In the genomic region with DNA sequence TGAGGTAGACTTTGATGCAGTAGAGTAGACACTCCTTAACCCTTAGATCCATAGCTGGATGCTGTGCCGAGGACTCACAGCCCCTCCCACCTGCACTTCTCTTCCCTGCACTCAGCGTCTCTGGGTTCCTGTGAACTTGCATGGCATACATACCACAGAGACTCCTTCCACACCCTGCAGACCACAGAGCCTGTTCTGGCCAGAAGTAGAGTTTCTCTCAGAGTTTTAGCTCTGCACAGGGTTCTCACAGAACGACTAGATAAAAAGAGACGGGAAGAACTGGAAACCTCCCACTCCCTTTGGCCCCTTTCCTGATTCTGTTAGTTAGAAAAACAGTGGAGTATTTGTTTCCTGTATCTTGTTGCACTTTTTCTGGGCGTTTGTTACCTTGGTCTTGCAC, we compare ENCODE assay signal across 15 mouse cellular contexts. TPM values are rescaled to one million over a fixed set of nuclear protein-coding genes. Genes with fewer than 3 reads are reported as not detected.
DNase-seq lines count a peak whose midpoint lies in the region; ATAC-seq and TF ChIP-seq lines count a peak whose summit lies in the region.
"Had no signal": no experiment of that assay in that cellular context is flagged by ENCODE, and none has a peak within 500 bp of the region (broad histone marks: within the 10 kb centered on the region; RNA-seq: fewer than 3 reads in every experiment).

No protein-coding gene starts in this region.

- no peaks in the 10 kb centered on the region for H3K9me3 ChIP-seq in kidney, postnatal 0 days (replicated peaks; ENCODE audit: low read length)
- H3K9me3 ChIP-seq in heart, postnatal 0 days (replicated peaks; ENCODE audit: control insufficient read depth, low read length): no peaks in the 10 kb centered on the region
- H3K9me3 ChIP-seq in hindbrain, embryonic 12.5 days (replicated peaks): no peaks in the 10 kb centered on the region
- H3K9me3 ChIP-seq: hindbrain, embryonic 13.5 days; stomach, embryonic 15.5 days had no signal

- H3K36me3 ChIP-seq in kidney, postnatal 0 days (ENCODE audit: insufficient read depth, low read length): no peaks in the 10 kb centered on the region
- no peaks in the 10 kb centered on the region for H3K36me3 ChIP-seq in heart, postnatal 0 days (replicated peaks; ENCODE audit: control insufficient read depth, insufficient read depth, low read length)
- H3K36me3 ChIP-seq in hindbrain, embryonic 12.5 days: 0 out of 2 replicates have a peak, but pooled peaks cover 4% of the 10 kb centered on the region
- H3K36me3 ChIP-seq: hindbrain, embryonic 13.5 days; stomach, embryonic 15.5 days had no signal

- 11% methylated on average over 5 of the region's 5 CpGs for WGBS in kidney, postnatal 0 days
- WGBS in heart, postnatal 0 days: 18% methylated on average over 5 of the region's 5 CpGs
- 69% methylated on average over 5 of the region's 5 CpGs for WGBS in hindbrain, embryonic 12.5 days

- no peak for TF ChIP-seq EP300 in heart, postnatal 0 days (IDR thresholded peaks at IDR 0.05; ENCODE audit: low read depth)

- H3K4me2 ChIP-seq in kidney, postnatal 0 days (ENCODE audit: low read length): no peak overlapping the region
- H3K4me2 ChIP-seq in heart, postnatal 0 days (ENCODE audit: low read depth, low read length): no peak overlapping the region
- H3K4me2 ChIP-seq in hindbrain, embryonic 12.5 days (replicated peaks): no peak overlapping the region
- H3K4me2 ChIP-seq: hindbrain, embryonic 13.5 days; stomach, embryonic 15.5 days had no signal

- intact Hi-C loops in gastrocnemius, adult 2 months (cut with DNase I): no loop called here

- H3K27ac ChIP-seq in gastrocnemius, adult 2 months: 0 out of 2 replicates have a peak overlapping the region, but pooled peaks have one; percentile 8
- H3K27ac ChIP-seq in kidney, postnatal 0 days: no peak overlapping the region
- H3K27ac ChIP-seq in heart, postnatal 0 days (ENCODE audit: low read depth): peak overlapping the region; percentile 43; the same call in 1 of the 2 replicates
- H3K27ac ChIP-seq in hindbrain, embryonic 12.5 days: no peak overlapping the region
- H3K27ac ChIP-seq: hindbrain, embryonic 13.5 days; macrophage; stomach, embryonic 15.5 days had no signal

- no peak; the same call in 1 of the 2 replicates for ATAC-seq in kidney, postnatal 0 days (replicated peaks; ENCODE audit: low FRiP score, low read depth)
- ATAC-seq in heart, postnatal 0 days (ENCODE audit: insufficient read depth, low read depth): no peak
- ATAC-seq in hindbrain, embryonic 12.5 days (ENCODE audit: low FRiP score): no peak

- no peaks in the 10 kb centered on the region for H3K27me3 ChIP-seq in kidney, postnatal 0 days (ENCODE audit: insufficient read depth, low read length)
- H3K27me3 ChIP-seq in heart, postnatal 0 days (ENCODE audit: control insufficient read depth, insufficient read depth, low read length): no peaks in the 10 kb centered on the region
- H3K27me3 ChIP-seq in hindbrain, embryonic 12.5 days: no peaks in the 10 kb centered on the region
- H3K27me3 ChIP-seq: hindbrain, embryonic 13.5 days; stomach, embryonic 15.5 days had no signal

- H3K9ac ChIP-seq in kidney, postnatal 0 days (ENCODE audit: low read depth, low read length): no peak overlapping the region
- H3K9ac ChIP-seq in heart, postnatal 0 days (replicated peaks; ENCODE audit: low read depth, low read length): no peak overlapping the region
- H3K9ac ChIP-seq in hindbrain, embryonic 12.5 days: no peak overlapping the region
- H3K9ac ChIP-seq: hindbrain, embryonic 13.5 days; stomach, embryonic 15.5 days had no signal

- no peak for TF ChIP-seq CTCF in gastrocnemius, adult 2 months (IDR thresholded peaks at IDR 0.05)
- TF ChIP-seq CTCF in kidney, postnatal 0 days (IDR thresholded peaks at IDR 0.05; ENCODE audit: low read depth): no peak
- no peak for TF ChIP-seq CTCF in heart, postnatal 0 days (IDR thresholded peaks at IDR 0.05; ENCODE audit: low read depth)

- peaks cover 9% of the 10 kb centered on the region; the same call in 1 of the 2 replicates for H3K4me1 ChIP-seq in kidney, postnatal 0 days (replicated peaks; ENCODE audit: insufficient read depth, low read length)
- H3K4me1 ChIP-seq in heart, postnatal 0 days (ENCODE audit: control insufficient read depth, insufficient read depth): peaks cover 17% of the 10 kb centered on the region; the same call in 1 of the 2 replicates
- H3K4me1 ChIP-seq in hindbrain, embryonic 12.5 days: no peaks in the 10 kb centered on the region
- H3K4me1 ChIP-seq: stomach, embryonic 15.5 days had no signal

- no peak for DNase-seq in gastrocnemius, adult 2 months
- no peak for DNase-seq in gastrocnemius, postnatal 4 days (ENCODE audit: low spot score in 2 of 2)
- peak; percentile 51 for DNase-seq in kidney, postnatal 0 days (ENCODE audit: low spot score)
- no peak for DNase-seq in kidney, adult 18-20 months
- DNase-seq in 3T3-L1 (ENCODE audit: low read depth, low spot score): peak; percentile 13
- peak; percentile 55 for DNase-seq in heart, postnatal 0 days (ENCODE audit: low spot score)
- DNase-seq in thymus, postnatal 4 days: no peak
- DNase-seq: adrenal gland, adult 2 months; cerebellum, adult 9-10 months; kidney, adult 11 months; retina, postnatal 1 day had no signal

- no peak overlapping the region for H3K4me3 ChIP-seq in gastrocnemius, adult 2 months
- no peak overlapping the region for H3K4me3 ChIP-seq in kidney, postnatal 0 days (replicated peaks; ENCODE audit: low read depth, low read length)
- H3K4me3 ChIP-seq in heart, postnatal 0 days (ENCODE audit: low read depth, low read length): no peak overlapping the region
- no peak overlapping the region for H3K4me3 ChIP-seq in hindbrain, embryonic 12.5 days
- H3K4me3 ChIP-seq: hindbrain, embryonic 13.5 days; stomach, embryonic 15.5 days had no signal

RNA-seq across cellular contexts. Expression of a gene that starts 18.0 kb away (rescaled TPM):
- total RNA-seq in gastrocnemius, adult 2 months (2021): 1 to 10 TPM; 3.2 to 3.8 TPM
- 10 to 100 TPM; 24.8 TPM for total RNA-seq in gastrocnemius, postnatal 4 days (2021)
- 15.4 and 16.5 TPM in 2 replicates for polyA plus RNA-seq in kidney, postnatal 0 days (2015; fragmentation: Nextera tagmentation; extraction: Ambion mirVana)
- 15.2 and 21.6 TPM in 2 replicates for total RNA-seq in heart, postnatal 0 days (2014; rRNA removed; ENCODE audit: low replicate concordance)
- polyA plus RNA-seq in heart, postnatal 0 days (2015; fragmentation: Nextera tagmentation; extraction: Ambion mirVana): 8.3 and 8.6 TPM in 2 replicates
- polyA plus RNA-seq in hindbrain, embryonic 12.5 days (2016; fragmentation: Nextera tagmentation; extraction: Ambion mirVana): 22.4 and 23.2 TPM in 2 replicates

Comparison
In these comparisons a context has a peak if more than half of its experiments do, and no peak if none do; other contexts are left out.
1. DNase-seq: peak in kidney, postnatal 0 days (single experiment), 3T3-L1 (single experiment) and heart, postnatal 0 days (single experiment); none in gastrocnemius, adult 2 months (single experiment), gastrocnemius, postnatal 4 days (0 of 2), kidney, adult 18-20 months (single experiment) and thymus, postnatal 4 days (single experiment).
2. H3K27ac ChIP-seq: peak in gastrocnemius, adult 2 months (single experiment) and heart, postnatal 0 days (single experiment); none in kidney, postnatal 0 days (single experiment) and hindbrain, embryonic 12.5 days (single experiment).